Mouse (Mus musculus) splenic B cell, adult 2 months (primary cell): ENCODE data around the gene Sh2d2a.
"Not testable (repeated sequence)": the region's sequence is repeated elsewhere in the genome, so short reads cannot be mapped to it uniquely, and the experiment has no call there.

Source experiments
- DNase-seq: peaks from one replicate; pipeline ENCODE4 v3.0.0-alpha.2; 2011; ENCODE audit warnings: low read depth, low spot score
- H3K27me3 ChIP-seq: 2 replicates; pipeline ENCODE4 v1.6.1; 2012; ENCODE audit warnings: mild to moderate bottlenecking, low read length, moderate library complexity, mixed read lengths; ENCODE audit not compliant: control insufficient read depth, poor library complexity, insufficient read depth, severe bottlenecking
- H3K36me3 ChIP-seq: 2 replicates; pipeline ENCODE4 v1.6.1; 2012; ENCODE audit warnings: mild to moderate bottlenecking, low read length, moderate library complexity, mixed read lengths; ENCODE audit not compliant: control insufficient read depth, poor library complexity, insufficient read depth, severe bottlenecking

Gene Sh2d2a

GRCm38 (mm10) chr3:87886004-87886365 is 39.4 kb downstream of the Sh2d2a start:
- Histone ChIP-seq H3K36me3 (no peaks in the 10 kb centered on the region), H3K27me3 (no peaks in the 10 kb centered on the region)
- no peak for DNase-seq

GRCm38 (mm10) chr3:87886416-87886815 is 39.9 kb downstream of the Sh2d2a start:
- DNase-seq = peak; percentile 19
- Histone ChIP-seq H3K27me3 (no peaks in the 10 kb centered on the region), H3K36me3 (no peaks in the 10 kb centered on the region)

GRCm38 (mm10) chr3:87887400-87887799 is 40.8 kb downstream of the Sh2d2a start:
- not testable (repeated sequence) for H3K36me3 ChIP-seq, DNase-seq, H3K27me3 ChIP-seq

GRCm38 (mm10) chr3:87891481-87891880 is 44.9 kb downstream of the Sh2d2a start:
- Histone ChIP-seq H3K27me3 (no peaks in the 10 kb centered on the region), H3K36me3 (no peaks in the 10 kb centered on the region)
- DNase-seq = no peak

GRCm38 (mm10) chr3:87893367-87893905 is 46.9 kb downstream of the Sh2d2a start:
- Histone ChIP-seq H3K27me3 (no peaks in the 10 kb centered on the region), H3K36me3 (no peaks in the 10 kb centered on the region)
- DNase-seq = no peak

- DNase-seq = no peak
- H3K36me3 ChIP-seq = no peaks in the 10 kb centered on the region
- H3K27me3 ChIP-seq = no peaks in the 10 kb centered on the region
Observed at GRCm38 (mm10) chr3:87899266-87899665, 52.7 kb downstream of the Sh2d2a start.

- H3K27me3 ChIP-seq = no peaks in the 10 kb centered on the region
- DNase-seq = no peak
Observed at GRCm38 (mm10) chr3:87899776-87900175, 53.2 kb downstream of the Sh2d2a start.

GRCm38 (mm10) chr3:87901036-87901624 is 54.6 kb downstream of the Sh2d2a start:
- peak; percentile 23 for DNase-seq

More at GRCm38 (mm10) chr3:87899776-87900175, 53.2 kb downstream of the Sh2d2a start:
- H3K36me3 ChIP-seq = no peaks in the 10 kb centered on the region

GRCm38 (mm10) chr3:87901959-87902358 is 55.4 kb downstream of the Sh2d2a start:
- H3K36me3 ChIP-seq, H3K27me3 ChIP-seq: not testable (repeated sequence)

More at GRCm38 (mm10) chr3:87901036-87901624, 54.6 kb downstream of the Sh2d2a start:
- Histone ChIP-seq H3K27me3 (no peaks in the 10 kb centered on the region), H3K36me3 (no peaks in the 10 kb centered on the region)

GRCm38 (mm10) chr3:87903821-87904220 is 57.3 kb downstream of the Sh2d2a start:
- Histone ChIP-seq H3K36me3 (no peaks in the 10 kb centered on the region), H3K27me3 (no peaks in the 10 kb centered on the region)

More at GRCm38 (mm10) chr3:87901959-87902358, 55.4 kb downstream of the Sh2d2a start:
- not testable (repeated sequence) for DNase-seq

More at GRCm38 (mm10) chr3:87903821-87904220, 57.3 kb downstream of the Sh2d2a start:
- DNase-seq = no peak
